In genomic region chrX:8075104-8075503, GRCm38 (mm10) we compare ENCODE assay signal across 9 mouse cellular contexts. TPM values are rescaled to one million over a fixed set of nuclear protein-coding genes. Genes with fewer than 3 reads are reported as not detected.
DNase-seq lines count a peak whose midpoint lies in the region; ATAC-seq lines count a peak whose summit lies in the region.
"Had no signal": no experiment of that assay in that cellular context is flagged by ENCODE, and none has a peak within 500 bp of the region (broad histone marks: within the 10 kb centered on the region; RNA-seq: fewer than 3 reads in every experiment).

No protein-coding gene starts in this region.

- no peaks in the 10 kb centered on the region for H3K27me3 ChIP-seq in heart, embryonic 15.5 days
- H3K27me3 ChIP-seq in hindbrain, embryonic 14.5 days (ENCODE audit: control insufficient read depth, insufficient read depth, low read length): no peaks in the 10 kb centered on the region
- H3K27me3 ChIP-seq in midbrain, embryonic 13.5 days: no peaks in the 10 kb centered on the region

- peak overlapping the region; percentile 60 for H3K4me2 ChIP-seq in heart, embryonic 15.5 days
- peak overlapping the region; percentile 50 for H3K4me2 ChIP-seq in hindbrain, embryonic 14.5 days (replicated peaks)
- H3K4me2 ChIP-seq in midbrain, embryonic 13.5 days (replicated peaks): peak overlapping the region; percentile 54

- peaks cover 6% of the 10 kb centered on the region; the same call in 1 of the 2 replicates for H3K36me3 ChIP-seq in heart, embryonic 15.5 days
- 0 out of 2 replicates have a peak, but pooled peaks cover 4% of the 10 kb centered on the region for H3K36me3 ChIP-seq in hindbrain, embryonic 14.5 days (replicated peaks; ENCODE audit: control insufficient read depth, insufficient read depth)
- H3K36me3 ChIP-seq in midbrain, embryonic 13.5 days: peaks cover 12% of the 10 kb centered on the region

- WGBS in heart, embryonic 15.5 days: 49% methylated on average over 3 of the region's 3 CpGs
- 41% methylated on average over 3 of the region's 3 CpGs for WGBS in hindbrain, embryonic 14.5 days
- 32% methylated on average over 3 of the region's 3 CpGs for WGBS in midbrain, embryonic 13.5 days

- peak overlapping the region; percentile 61 for H3K27ac ChIP-seq in heart, embryonic 15.5 days
- no peak overlapping the region; the same call in 1 of the 2 replicates for H3K27ac ChIP-seq in brown adipose tissue, adult 24 weeks (replicated peaks; ENCODE audit: low read depth, low read length)
- H3K27ac ChIP-seq in hindbrain, embryonic 14.5 days: peak overlapping the region; percentile 89
- peak overlapping the region; percentile 87 for H3K27ac ChIP-seq in midbrain, embryonic 13.5 days

- ATAC-seq in heart, embryonic 15.5 days (replicated peaks; ENCODE audit: insufficient number of reproducible peaks, insufficient read depth, low FRiP score, low read depth): no peak
- ATAC-seq in hindbrain, embryonic 14.5 days (ENCODE audit: low FRiP score): no peak; the same call in none of the 2 replicates
- peak; percentile 22 for ATAC-seq in midbrain, embryonic 13.5 days

- H3K9me3 ChIP-seq in heart, embryonic 15.5 days (replicated peaks): no peaks in the 10 kb centered on the region
- no peaks in the 10 kb centered on the region for H3K9me3 ChIP-seq in hindbrain, embryonic 14.5 days (ENCODE audit: control insufficient read depth, low read length)
- H3K9me3 ChIP-seq in midbrain, embryonic 13.5 days: no peaks in the 10 kb centered on the region

- no peak overlapping the region; the same call in 1 of the 2 replicates for H3K9ac ChIP-seq in heart, embryonic 15.5 days
- peak overlapping the region; percentile 56 for H3K9ac ChIP-seq in hindbrain, embryonic 14.5 days
- H3K9ac ChIP-seq in midbrain, embryonic 13.5 days (replicated peaks): peak overlapping the region; percentile 44; the same call in 1 of the 2 replicates

- H3K4me3 ChIP-seq in heart, embryonic 15.5 days: peak overlapping the region; percentile 68
- peak overlapping the region; percentile 68 for H3K4me3 ChIP-seq in brown adipose tissue, adult 24 weeks (ENCODE audit: insufficient read depth, low read depth, low read length)
- peak overlapping the region; percentile 49 for H3K4me3 ChIP-seq in hindbrain, embryonic 14.5 days (replicated peaks; ENCODE audit: low read length)
- peak overlapping the region; percentile 56 for H3K4me3 ChIP-seq in midbrain, embryonic 13.5 days (replicated peaks)

- H3K4me1 ChIP-seq in heart, embryonic 15.5 days (replicated peaks): peaks cover 2% of the 10 kb centered on the region; the same call in 1 of the 2 replicates
- no peaks in the 10 kb centered on the region for H3K4me1 ChIP-seq in brown adipose tissue, adult 24 weeks (ENCODE audit: control insufficient read depth, insufficient read depth, insufficient read length, low read length)
- H3K4me1 ChIP-seq in hindbrain, embryonic 14.5 days (replicated peaks; ENCODE audit: control insufficient read depth, insufficient read depth, low read length): no peaks in the 10 kb centered on the region; the same call in 1 of the 2 replicates
- peaks cover 8% of the 10 kb centered on the region; the same call in 1 of the 2 replicates for H3K4me1 ChIP-seq in midbrain, embryonic 13.5 days (replicated peaks)

- DNase-seq in heart, adult 18-20 months: no peak
- no peak for DNase-seq in hindbrain, embryonic 14.5 days (ENCODE audit: low spot score)
- no peak for DNase-seq in right cerebral cortex, postnatal 36 days (ENCODE audit: low spot score in 2 of 2)
- DNase-seq in adrenal gland, adult 8-10 months: no peak
- no peak for DNase-seq in thymus, adult 18-20 months

RNA-seq across cellular contexts. Expression of gene Suv39h1, which starts 0.5 kb away (rescaled TPM):
- 25.0 and 32.1 TPM in 2 replicates for polyA plus RNA-seq in heart, embryonic 15.5 days (2015; fragmentation: Nextera tagmentation; extraction: Ambion mirVana)
- 1 to 10 TPM; 4.0 to 4.5 TPM for total RNA-seq in heart, adult 18-20 months (2021)
- 1.6 and 2.6 TPM in 2 replicates for polyA plus RNA-seq in brown adipose tissue, adult 24 weeks (2012; ENCODE audit: insufficient read depth, insufficient read length, missing spikeins)
- polyA plus RNA-seq in hindbrain, embryonic 14.5 days (2014; fragmentation: Nextera tagmentation; extraction: Ambion mirVana): 36.4 and 37.9 TPM in 2 replicates
- 49.9 and 50.4 TPM in 2 replicates for polyA plus RNA-seq in midbrain, embryonic 13.5 days (2015; fragmentation: Nextera tagmentation; extraction: Ambion mirVana)
- total RNA-seq in adrenal gland, adult 8-10 months (2022): 10 to 100 TPM; 11.5 to 14.6 (median 13.9) TPM

RNA-seq across cellular contexts. Expression of gene Was, which starts 15.2 kb away (rescaled TPM):
- 0.39 and 1.1 TPM in 2 replicates for polyA plus RNA-seq in heart, embryonic 15.5 days (2015; fragmentation: Nextera tagmentation; extraction: Ambion mirVana)
- total RNA-seq in heart, adult 18-20 months (2021): 1 to 10 TPM; 1.5 to 3.5 TPM
- 1.1 and 1.5 TPM in 2 replicates for polyA plus RNA-seq in brown adipose tissue, adult 24 weeks (2012; ENCODE audit: insufficient read depth, insufficient read length, missing spikeins)
- 0.13 and 0.32 TPM in 2 replicates for polyA plus RNA-seq in hindbrain, embryonic 14.5 days (2014; fragmentation: Nextera tagmentation; extraction: Ambion mirVana)
- polyA plus RNA-seq in midbrain, embryonic 13.5 days (2015; fragmentation: Nextera tagmentation; extraction: Ambion mirVana): 0.15 TPM in 1 of 2 replicates, not detected in the other
- total RNA-seq in adrenal gland, adult 8-10 months (2022): 1 to 10 TPM; 1.8 to 3.7 (median 3.2) TPM

RNA-seq across cellular contexts. Expression of gene Glod5, which starts 56.8 kb away (rescaled TPM):
- 0.19 and 0.66 TPM in 2 replicates for polyA plus RNA-seq in heart, embryonic 15.5 days (2015; fragmentation: Nextera tagmentation; extraction: Ambion mirVana)
- total RNA-seq in heart, adult 18-20 months (2021): not detected
- not detected in 2 replicates for polyA plus RNA-seq in brown adipose tissue, adult 24 weeks (2012; ENCODE audit: insufficient read depth, insufficient read length, missing spikeins)
- 0.33 and 0.92 TPM in 2 replicates for polyA plus RNA-seq in hindbrain, embryonic 14.5 days (2014; fragmentation: Nextera tagmentation; extraction: Ambion mirVana)
- 0.26 TPM in 1 of 2 replicates, not detected in the other for polyA plus RNA-seq in midbrain, embryonic 13.5 days (2015; fragmentation: Nextera tagmentation; extraction: Ambion mirVana)
- total RNA-seq in adrenal gland, adult 8-10 months (2022): not detected
- total RNA-seq: granulocyte monocyte progenitor cell, adult 5-6 weeks had no signal

RNA-seq across cellular contexts. Expression of gene Wdr13, which starts 57.6 kb away (rescaled TPM):
- 22.3 and 25.2 TPM in 2 replicates for polyA plus RNA-seq in heart, embryonic 15.5 days (2015; fragmentation: Nextera tagmentation; extraction: Ambion mirVana)
- total RNA-seq in heart, adult 18-20 months (2021): 10 to 100 TPM; 34.0 to 39.1 TPM
- 19.6 and 24.5 TPM in 2 replicates for polyA plus RNA-seq in brown adipose tissue, adult 24 weeks (2012; ENCODE audit: insufficient read depth, insufficient read length, missing spikeins)
- polyA plus RNA-seq in hindbrain, embryonic 14.5 days (2014; fragmentation: Nextera tagmentation; extraction: Ambion mirVana): 56.6 and 60.9 TPM in 2 replicates
- 56.8 and 58.0 TPM in 2 replicates for polyA plus RNA-seq in midbrain, embryonic 13.5 days (2015; fragmentation: Nextera tagmentation; extraction: Ambion mirVana)
- 10 to 100 TPM; 55.3 to 98.1 (median 71.7) TPM for total RNA-seq in adrenal gland, adult 8-10 months (2022)
